Mouse (Mus musculus) gastrocnemius, postnatal 4 days (tissue): ENCODE measurements around the gene Rxfp4. TPM values are rescaled to one million over a fixed set of nuclear protein-coding genes. Genes with fewer than 3 reads are reported as not detected.
A peak's percentile ranks its signal among the peaks of the same experiment; 100 is the strongest.

Source experiments
- DNase-seq, 2 experiments: peaks; one replicate each; pipeline ENCODE4 v3.0.0; 2021 to 2022; ENCODE audit warnings: low spot score in 2 of 2, mixed read lengths in 2 of 2
- total RNA-seq, 2 experiments: library from RNA; stranded (reverse); gene quantifications; 2 replicates each; pipeline ENCODE4 v1.2.3; 2021

Rxfp4 gene
- total RNA-seq, 2 experiments from 2014 or later = not detected

GRCm38 (mm10) chr3:88629244-88629643 is 23.7 kb downstream of the Rxfp4 start:
- DNase-seq = no peak

GRCm38 (mm10) chr3:88628766-88629165 is 24.2 kb downstream of the Rxfp4 start:
- no peak for DNase-seq

- no peak for DNase-seq
These were observed 25.4 kb downstream of the Rxfp4 start for GRCm38 (mm10) chr3:88627535-88627934.

- DNase-seq = no peak
These were observed 25.8 kb downstream of the Rxfp4 start for GRCm38 (mm10) chr3:88627114-88627513.

- peak in 1 of 2 experiments; percentile 41 for DNase-seq
These were observed 26.6 kb downstream of the Rxfp4 start for GRCm38 (mm10) chr3:88626316-88626715.

DNA sequence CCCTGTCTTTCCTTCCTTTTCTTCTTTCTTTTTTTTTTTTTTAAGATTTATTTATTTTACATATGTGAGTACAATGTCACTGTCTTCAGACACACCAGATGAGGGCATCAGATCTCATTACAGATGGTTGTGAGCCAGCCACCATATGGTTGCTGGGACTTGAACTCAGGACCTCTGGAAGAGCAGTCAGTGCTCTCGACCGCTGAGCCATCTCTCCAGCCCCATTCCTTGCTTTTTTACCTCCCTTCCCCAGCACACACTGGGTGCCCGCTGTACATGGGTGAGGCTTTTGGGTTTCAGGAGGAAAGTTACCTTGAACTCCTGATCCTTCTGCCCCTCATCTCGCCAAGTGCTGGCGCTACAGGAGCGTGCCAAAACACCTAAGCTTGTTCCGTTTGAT is 27.4 kb downstream of the Rxfp4 start:
- DNase-seq = no peak

DNA sequence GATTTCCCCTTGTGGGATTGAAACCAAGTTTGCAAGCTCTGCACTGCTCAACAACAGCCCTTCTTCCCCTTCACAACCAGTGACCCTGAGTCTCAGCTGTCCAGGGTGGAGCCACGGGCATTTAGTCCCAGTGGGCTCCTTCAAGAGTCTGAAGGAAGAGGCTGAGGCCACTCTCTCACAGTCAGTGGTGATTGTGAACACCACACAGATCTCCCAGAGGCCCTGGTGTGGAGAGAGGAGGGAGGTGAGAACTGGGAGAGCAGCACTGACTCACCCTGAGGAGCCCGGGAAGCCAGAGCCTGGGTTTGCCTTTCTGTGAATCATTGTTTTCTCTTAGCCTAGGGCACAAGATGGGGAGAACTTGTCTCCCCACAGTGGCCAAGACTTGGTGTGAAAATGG is 28.0 kb downstream of the Rxfp4 start:
- DNase-seq = no peak

DNA sequence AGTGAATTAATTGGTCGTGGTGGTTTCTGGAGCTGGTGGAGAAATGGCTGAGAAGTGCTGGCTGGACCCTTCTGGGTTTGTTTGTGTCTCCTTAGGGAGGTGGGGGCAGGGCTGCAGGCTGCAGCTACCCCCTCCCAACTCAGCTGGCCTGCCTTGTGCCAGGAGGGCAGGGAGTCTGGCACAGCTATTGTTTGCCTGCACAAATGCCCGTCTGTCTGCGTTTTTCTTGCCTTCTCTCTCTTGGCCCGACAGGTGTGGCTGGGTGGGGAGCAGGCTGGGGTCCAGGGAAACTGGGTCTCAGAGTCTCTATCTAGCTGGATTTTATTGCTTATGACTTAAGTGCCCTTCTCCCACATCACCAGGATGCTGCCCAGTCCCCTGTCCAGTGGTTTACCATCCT is 28.6 kb downstream of the Rxfp4 start:
- peak in 1 of 2 experiments; percentile 41 for DNase-seq

DNA sequence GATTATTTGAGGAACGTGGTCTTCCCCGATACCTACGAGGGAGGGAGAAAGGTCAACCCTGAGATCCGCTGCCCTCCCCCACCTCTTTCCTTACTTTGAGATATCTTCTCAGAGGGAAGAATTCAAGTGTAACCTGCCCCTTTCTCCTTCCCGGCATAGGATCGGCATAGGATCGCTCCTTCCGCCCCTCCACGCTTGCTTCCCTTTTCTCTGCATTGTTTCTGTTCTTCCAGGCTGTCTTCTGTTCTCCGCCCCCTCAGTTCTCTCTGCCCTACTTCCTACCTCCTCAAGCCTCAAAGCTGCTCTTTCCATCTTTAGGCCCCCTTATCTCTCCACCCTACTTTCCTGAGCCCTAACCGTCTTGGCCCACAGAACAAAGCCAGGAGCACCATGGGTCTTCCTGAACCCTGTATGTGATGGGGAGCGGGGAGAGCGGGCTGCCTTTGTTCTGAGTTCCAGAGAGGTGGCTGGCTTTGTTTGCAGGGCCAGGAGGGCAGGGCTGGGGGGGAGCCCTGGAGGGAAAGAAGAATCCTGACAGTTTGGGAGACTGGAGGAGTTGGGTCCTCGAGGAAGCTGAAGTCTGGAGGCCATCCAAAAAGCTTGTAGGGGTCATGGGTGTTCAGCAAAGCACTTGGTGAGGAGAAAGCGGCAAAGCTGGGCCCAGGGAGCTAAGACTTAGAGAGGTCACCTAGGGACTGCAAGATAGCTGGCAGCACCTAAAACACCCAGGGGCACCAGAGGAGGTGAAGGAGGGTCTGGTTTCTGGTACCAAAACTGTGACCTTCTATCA is 29.4 kb downstream of the Rxfp4 start:
- no peak for DNase-seq

DNA sequence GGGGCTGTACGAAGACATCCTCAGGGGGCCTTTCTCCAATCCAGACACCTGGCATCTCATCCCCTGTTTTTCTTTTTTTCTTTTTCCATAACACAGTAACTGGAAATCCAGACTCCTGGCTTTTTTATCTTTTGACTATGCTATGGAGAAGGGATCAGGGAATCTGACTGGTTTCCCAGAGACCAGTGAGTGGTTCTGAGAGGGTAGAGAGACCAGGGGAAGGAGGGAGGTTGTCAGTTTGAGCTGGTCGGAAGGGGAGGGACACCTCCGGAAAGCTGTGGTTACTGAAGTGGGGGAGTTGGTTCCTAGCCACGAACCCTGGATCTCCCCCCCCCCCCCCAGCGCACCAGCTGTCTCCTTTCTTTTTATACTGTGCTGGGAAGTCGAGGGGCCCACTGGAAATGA is 30.0 kb downstream of the Rxfp4 start:
- DNase-seq = no peak

- peak in 1 of 2 experiments; percentile 58 for DNase-seq
These were observed 30.6 kb downstream of the Rxfp4 start for GRCm38 (mm10) chr3:88622113-88622940.

- peak in 1 of 2 experiments; percentile 74 for DNase-seq
These were observed 31.3 kb downstream of the Rxfp4 start for GRCm38 (mm10) chr3:88621537-88622112.

DNA sequence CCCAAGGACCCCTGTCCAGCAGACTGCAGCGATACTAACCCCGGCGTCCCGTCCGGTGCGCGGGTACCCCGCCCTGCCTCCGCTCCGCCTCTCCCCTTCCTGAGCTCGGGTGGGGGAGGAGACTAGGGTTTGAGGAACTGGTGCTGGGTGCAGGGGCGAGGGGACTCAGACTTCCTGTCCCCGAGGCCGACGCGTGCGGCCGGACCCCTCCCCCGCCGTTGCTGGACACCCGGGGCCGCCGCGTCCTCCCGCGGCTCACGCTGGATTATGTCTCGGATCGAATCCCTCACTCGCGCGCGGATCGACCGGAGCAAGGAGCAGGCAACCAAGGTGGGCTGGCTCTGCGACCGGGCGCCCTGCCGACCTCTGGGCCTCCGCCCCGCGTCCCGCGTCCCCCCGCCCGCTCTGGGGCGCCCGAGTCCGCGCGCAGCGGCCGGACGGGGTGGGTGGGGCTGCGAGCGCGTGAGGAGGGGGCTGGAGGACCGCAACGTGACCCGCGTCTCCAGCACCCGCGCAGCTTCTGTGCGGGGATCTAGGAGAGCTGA is 31.9 kb downstream of the Rxfp4 start:
- DNase-seq = peak; percentile 71 to 81

- no peak for DNase-seq
These were observed 32.6 kb downstream of the Rxfp4 start for GRCm38 (mm10) chr3:88620146-88620991.

DNA sequence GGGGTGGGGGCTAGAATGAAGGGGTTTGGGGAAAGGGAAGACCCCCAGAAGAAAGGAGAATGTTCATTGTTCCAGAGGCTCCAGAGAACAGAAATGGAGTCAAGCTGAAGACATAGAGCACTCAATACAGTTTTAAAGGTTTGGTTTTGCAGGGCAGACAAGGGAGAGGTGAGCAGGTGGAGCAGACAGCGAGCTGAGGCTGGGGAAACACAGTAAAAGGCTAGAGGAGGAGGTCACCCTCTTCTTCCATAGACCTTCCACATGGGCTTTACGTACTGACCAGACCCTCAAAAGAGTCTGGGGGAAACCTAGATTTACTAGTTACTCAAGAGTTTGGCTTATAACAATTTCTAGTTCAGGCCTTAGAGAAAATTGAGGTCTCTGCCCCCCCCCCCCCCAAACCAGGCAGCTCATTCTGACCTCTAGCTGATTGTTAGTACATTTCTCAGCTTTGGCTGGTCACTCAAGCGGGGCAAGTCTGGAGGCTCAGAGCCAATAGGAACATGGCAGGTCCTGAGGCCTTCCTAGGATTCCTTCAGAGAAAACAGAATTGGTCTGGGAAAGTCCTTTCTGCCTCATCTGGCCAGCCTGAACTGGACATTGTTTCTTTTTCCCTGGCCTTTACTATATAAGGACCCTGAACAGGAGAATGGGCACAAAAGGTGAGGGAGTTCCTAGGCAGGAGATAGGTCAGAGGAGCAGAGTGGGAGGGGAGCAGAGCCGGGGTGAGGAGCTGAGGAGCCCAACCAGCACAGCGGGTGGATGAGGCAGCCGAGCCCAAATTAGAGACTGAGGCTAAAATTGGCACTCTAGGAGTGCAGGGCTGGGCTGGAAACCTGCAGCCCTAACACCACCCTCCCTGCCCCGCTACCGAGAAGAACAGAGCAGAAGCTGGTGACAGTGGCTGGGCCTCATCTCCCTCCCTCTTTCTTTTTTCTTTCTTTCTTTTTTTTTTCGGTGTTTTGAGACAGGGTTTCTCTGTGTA is 33.5 kb downstream of the Rxfp4 start:
- no peak for DNase-seq

DNA sequence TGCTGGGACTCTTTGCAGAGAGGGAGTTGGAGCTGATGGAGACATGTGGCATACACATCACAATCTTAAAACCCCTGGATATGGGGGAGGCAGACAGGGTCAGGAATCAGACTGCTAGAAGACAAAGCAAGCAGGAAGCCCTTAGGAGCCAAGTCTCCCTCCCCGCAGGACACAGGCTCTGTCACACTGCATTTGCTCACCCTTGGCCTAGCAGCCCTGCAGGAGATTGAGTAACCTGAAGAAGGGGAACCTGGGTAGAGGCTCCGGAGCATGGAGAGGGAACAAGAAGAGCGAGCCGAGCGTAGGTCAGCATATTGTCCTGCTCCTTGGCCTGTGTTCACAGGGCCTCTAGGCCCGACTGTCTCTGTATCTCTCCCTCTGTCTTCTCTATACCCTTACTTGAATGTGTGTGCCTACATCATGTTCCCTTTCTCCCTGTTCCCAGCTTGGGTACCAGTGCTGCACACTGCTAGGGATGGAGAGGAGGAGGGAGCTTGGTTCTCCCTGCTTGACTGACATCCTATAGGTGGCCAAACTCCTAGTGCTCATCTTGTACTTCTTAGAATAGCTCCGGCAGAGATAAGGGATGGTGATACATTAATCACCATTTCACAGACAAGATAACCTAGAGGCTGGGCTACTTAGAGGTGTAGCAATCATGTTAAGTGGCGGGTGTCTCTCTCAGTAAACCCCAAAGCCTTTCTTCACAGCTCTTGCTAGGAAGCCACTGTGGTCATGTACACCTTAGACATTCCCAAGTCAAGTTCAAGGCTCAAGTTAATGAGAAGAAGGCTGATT is 34.7 kb downstream of the Rxfp4 start:
- no peak for DNase-seq

- DNase-seq = no peak
These were observed 35.9 kb downstream of the Rxfp4 start for GRCm38 (mm10) chr3:88616951-88617500.

- peak; percentile 64 to 88 for DNase-seq
These were observed 37.0 kb downstream of the Rxfp4 start for GRCm38 (mm10) chr3:88615902-88616391.
